Mouse (Mus musculus) inflammation-experienced regulatory T-cells, adult 6 months (primary cell): ENCODE data around the gene Lyst. TPM values are rescaled to one million over a fixed set of nuclear protein-coding genes. Genes with fewer than 3 reads are reported as not detected.

Experiments
- polyA plus RNA-seq, 3 experiments: library from polyadenylated mRNA; unstranded; fragments of 100-300 nt; shearing (Covaris generic); gene quantifications; one replicate each; pipeline ENCODE4 v1.2.1; 2017

Gene Lyst
- polyA plus RNA-seq, 3 experiments from 2014 or later: 13.9 to 18.7 (median 14.4) TPM

Other genes with a start within 250 kb of the Lyst start
- 10 to 100 TPM in 1 of 3 experiments, 1 to 10 TPM in 2; 1.2 to 14.1 (median 6.4) TPM for gene Gpr137b, start 196.4 kb upstream of the Lyst start, polyA plus RNA-seq
- under 1 TPM in 1 of 3 experiments, not detected in 2; 0.13 TPM for gene Nid1, start 152.8 kb upstream of the Lyst start, polyA plus RNA-seq
- gene Gng4, start 193.7 kb downstream of the Lyst start, polyA plus RNA-seq: not detected